Mouse (Mus musculus): ENCODE measurements around the gene Myo16. TPM values are rescaled to one million over a fixed set of nuclear protein-coding genes. Genes with fewer than 3 reads are reported as not detected.

The Myo16 gene
- polyA plus RNA-seq, 1 experiment: 0.02 TPM

GRCm38 (mm10) chr8:10482880-10483279 lies 329.2 kb downstream of the Myo16 start:
- H3K27me3 ChIP-seq (ENCODE audit: control insufficient read depth, insufficient read depth, insufficient read length): no peaks in the 10 kb centered on the region
- H3ac ChIP-seq (ENCODE audit: control insufficient read depth, insufficient read length, low read depth): no peak overlapping the region
- H3K79me3 ChIP-seq (ENCODE audit: low read depth): no peaks in the 10 kb centered on the region
- H3K79me2 ChIP-seq (ENCODE audit: control insufficient read depth, insufficient read depth): no peaks in the 10 kb centered on the region
- no peaks in the 10 kb centered on the region for H3K36me3 ChIP-seq (ENCODE audit: control insufficient read depth, insufficient read depth)
- TF ChIP-seq FOSL1 (IDR thresholded peaks at IDR 0.05; ENCODE audit: insufficient read depth, low read length, poor library complexity, severe bottlenecking) (no peak), MYOD1 (IDR thresholded peaks at IDR 0.05; ENCODE audit: control insufficient read depth, insufficient read length, low read depth) (no peak), CEBPB (IDR thresholded peaks at IDR 0.05; ENCODE audit: low read depth) (no peak), CTCF (IDR thresholded peaks at IDR 0.05; ENCODE audit: control insufficient read depth, insufficient read depth, insufficient read length) (no peak), MAX (IDR thresholded peaks at IDR 0.05) (no peak), MYOG (IDR thresholded peaks at IDR 0.05; ENCODE audit: control insufficient read depth, extremely low read depth, insufficient read length) (no peak), USF1 (IDR thresholded peaks at IDR 0.05; ENCODE audit: low read depth) (no peak)
- H3K4me3 ChIP-seq (ENCODE audit: insufficient read depth, poor library complexity, severe bottlenecking): no peak overlapping the region

GRCm38 (mm10) chr8:10483841-10484240 lies 330.1 kb downstream of the Myo16 start:
- TF ChIP-seq MYOD1 (IDR thresholded peaks at IDR 0.05; ENCODE audit: control insufficient read depth, insufficient read length, low read depth) (no peak), MYOG (IDR thresholded peaks at IDR 0.05; ENCODE audit: control insufficient read depth, extremely low read depth, insufficient read length) (no peak), CEBPB (IDR thresholded peaks at IDR 0.05; ENCODE audit: low read depth) (no peak), FOSL1 (IDR thresholded peaks at IDR 0.05; ENCODE audit: insufficient read depth, low read length, poor library complexity, severe bottlenecking) (no peak), MAX (IDR thresholded peaks at IDR 0.05) (no peak), CTCF (IDR thresholded peaks at IDR 0.05; ENCODE audit: control insufficient read depth, insufficient read depth, insufficient read length) (no peak), USF1 (IDR thresholded peaks at IDR 0.05; ENCODE audit: low read depth) (no peak)
- Histone ChIP-seq H3K27me3 (ENCODE audit: control insufficient read depth, insufficient read depth, insufficient read length) (peaks cover 3% of the 10 kb centered on the region), H3K79me3 (ENCODE audit: low read depth) (no peaks in the 10 kb centered on the region)

GRCm38 (mm10) chr8:10489738-10490419 lies 336.2 kb downstream of the Myo16 start:
- Histone ChIP-seq H3K79me3 (ENCODE audit: low read depth) (no peaks in the 10 kb centered on the region), H3K36me3 (ENCODE audit: control insufficient read depth, insufficient read depth) (no peaks in the 10 kb centered on the region), H3ac (ENCODE audit: control insufficient read depth, insufficient read length, low read depth) (no peak overlapping the region), H3K79me2 (ENCODE audit: control insufficient read depth, insufficient read depth) (no peaks in the 10 kb centered on the region), H3K27me3 (ENCODE audit: control insufficient read depth, insufficient read depth, insufficient read length) (peaks cover 15% of the 10 kb centered on the region), H3K4me3 (ENCODE audit: insufficient read depth, poor library complexity, severe bottlenecking) (no peak overlapping the region)
- no peak for TF ChIP-seq FOSL1 (IDR thresholded peaks at IDR 0.05; ENCODE audit: insufficient read depth, low read length, poor library complexity, severe bottlenecking)

More at GRCm38 (mm10) chr8:10483841-10484240, 330.1 kb downstream of the Myo16 start:
- Histone ChIP-seq H3K4me3 (ENCODE audit: insufficient read depth, poor library complexity, severe bottlenecking) (no peak overlapping the region), H3K79me2 (ENCODE audit: control insufficient read depth, insufficient read depth) (no peaks in the 10 kb centered on the region), H3ac (ENCODE audit: control insufficient read depth, insufficient read length, low read depth) (no peak overlapping the region), H3K36me3 (ENCODE audit: control insufficient read depth, insufficient read depth) (no peaks in the 10 kb centered on the region)

- H3K79me3 ChIP-seq (ENCODE audit: low read depth): no peaks in the 10 kb centered on the region
- no peak overlapping the region for H3K4me3 ChIP-seq (ENCODE audit: insufficient read depth, poor library complexity, severe bottlenecking)
- TF ChIP-seq MYOG (IDR thresholded peaks at IDR 0.05; ENCODE audit: control insufficient read depth, extremely low read depth, insufficient read length) (no peak), FOSL1 (IDR thresholded peaks at IDR 0.05; ENCODE audit: insufficient read depth, low read length, poor library complexity, severe bottlenecking) (no peak), MAX (IDR thresholded peaks at IDR 0.05) (no peak), CTCF (IDR thresholded peaks at IDR 0.05; ENCODE audit: control insufficient read depth, insufficient read depth, insufficient read length) (no peak), CEBPB (IDR thresholded peaks at IDR 0.05; ENCODE audit: low read depth) (no peak), MYOD1 (IDR thresholded peaks at IDR 0.05; ENCODE audit: control insufficient read depth, insufficient read length, low read depth) (no peak), USF1 (IDR thresholded peaks at IDR 0.05; ENCODE audit: low read depth) (no peak)
- no peaks in the 10 kb centered on the region for H3K36me3 ChIP-seq (ENCODE audit: control insufficient read depth, insufficient read depth)
- no peak overlapping the region for H3ac ChIP-seq (ENCODE audit: control insufficient read depth, insufficient read length, low read depth)
- peaks cover 15% of the 10 kb centered on the region for H3K27me3 ChIP-seq (ENCODE audit: control insufficient read depth, insufficient read depth, insufficient read length)
- no peaks in the 10 kb centered on the region for H3K79me2 ChIP-seq (ENCODE audit: control insufficient read depth, insufficient read depth)
Measured at GRCm38 (mm10) chr8:10490420-10490784, 336.7 kb downstream of the Myo16 start.

GRCm38 (mm10) chr8:10490874-10491273 lies 337.2 kb downstream of the Myo16 start:
- Histone ChIP-seq H3K79me2 (ENCODE audit: control insufficient read depth, insufficient read depth) (no peaks in the 10 kb centered on the region), H3K27me3 (ENCODE audit: control insufficient read depth, insufficient read depth, insufficient read length) (peaks cover 15% of the 10 kb centered on the region), H3K79me3 (ENCODE audit: low read depth) (no peaks in the 10 kb centered on the region), H3ac (ENCODE audit: control insufficient read depth, insufficient read length, low read depth) (no peak overlapping the region), H3K4me3 (ENCODE audit: insufficient read depth, poor library complexity, severe bottlenecking) (no peak overlapping the region), H3K36me3 (ENCODE audit: control insufficient read depth, insufficient read depth) (no peaks in the 10 kb centered on the region)
- TF ChIP-seq MYOD1 (IDR thresholded peaks at IDR 0.05; ENCODE audit: control insufficient read depth, insufficient read length, low read depth): no peak

GRCm38 (mm10) chr8:10499846-10500245 lies 346.1 kb downstream of the Myo16 start:
- Histone ChIP-seq H3K36me3 (ENCODE audit: control insufficient read depth, insufficient read depth) (no peaks in the 10 kb centered on the region), H3K4me3 (ENCODE audit: insufficient read depth, poor library complexity, severe bottlenecking) (no peak overlapping the region), H3K27me3 (ENCODE audit: control insufficient read depth, insufficient read depth, insufficient read length) (no peaks in the 10 kb centered on the region), H3K79me3 (ENCODE audit: low read depth) (no peaks in the 10 kb centered on the region), H3K79me2 (ENCODE audit: control insufficient read depth, insufficient read depth) (no peaks in the 10 kb centered on the region), H3ac (ENCODE audit: control insufficient read depth, insufficient read length, low read depth) (no peak overlapping the region)
- no peak for TF ChIP-seq CEBPB (IDR thresholded peaks at IDR 0.05; ENCODE audit: low read depth)
- no peak for TF ChIP-seq CTCF (IDR thresholded peaks at IDR 0.05; ENCODE audit: control insufficient read depth, insufficient read depth, insufficient read length)
- no peak for TF ChIP-seq MYOG (IDR thresholded peaks at IDR 0.05; ENCODE audit: control insufficient read depth, extremely low read depth, insufficient read length)
- TF ChIP-seq FOSL1 (IDR thresholded peaks at IDR 0.05; ENCODE audit: insufficient read depth, low read length, poor library complexity, severe bottlenecking): no peak
- TF ChIP-seq MYOD1 (IDR thresholded peaks at IDR 0.05; ENCODE audit: control insufficient read depth, insufficient read length, low read depth): no peak
- peak; percentile 34 for TF ChIP-seq MAX (IDR thresholded peaks at IDR 0.05)
- TF ChIP-seq USF1 (IDR thresholded peaks at IDR 0.05; ENCODE audit: low read depth): no peak

Measured in C2C12 (cell line).